Mouse (Mus musculus): ENCODE measurements at regions not wholly inside any gene's neighbourhood (a gene's known extent, or its start where the extent isn't known, plus 50 kb on each side); places are given as distances from the start of the nearest gene placed in this dataset.

- DNase-seq (ENCODE audit: low spot score) = peak; percentile 3
Observed at GRCm38 (mm10) chr7:72362690-72363089, 56.3 kb upstream of the Mctp2 start.

GRCm38 (mm10) chr7:72391323-72391722 is 84.9 kb upstream of the Mctp2 start:
- DNase-seq (ENCODE audit: low spot score) = no peak

- peak; percentile 54 for DNase-seq (ENCODE audit: low spot score)
Observed at GRCm38 (mm10) chr7:72400056-72400455, 93.6 kb upstream of the Mctp2 start.

- no peak for DNase-seq (ENCODE audit: low spot score)
Observed at GRCm38 (mm10) chr7:72406131-72406530, 99.7 kb upstream of the Mctp2 start.

GRCm38 (mm10) chr7:72408409-72408986 is 102.1 kb upstream of the Mctp2 start:
- no peak for DNase-seq (ENCODE audit: low spot score)

- DNase-seq (ENCODE audit: low spot score) = no peak
Observed at GRCm38 (mm10) chr7:72438552-72438951, 132.1 kb upstream of the Mctp2 start.

GRCm38 (mm10) chr7:72442001-72442400 is 135.6 kb upstream of the Mctp2 start:
- DNase-seq (ENCODE audit: low spot score) = no peak

GRCm38 (mm10) chr7:72444016-72444415 is 137.6 kb upstream of the Mctp2 start:
- no peak for DNase-seq (ENCODE audit: low spot score)

GRCm38 (mm10) chr7:72444792-72445191 is 138.4 kb upstream of the Mctp2 start:
- DNase-seq (ENCODE audit: low spot score) = no peak

GRCm38 (mm10) chr7:72446911-72447310 is 140.5 kb upstream of the Mctp2 start:
- no peak for DNase-seq (ENCODE audit: low spot score)

- DNase-seq (ENCODE audit: low spot score) = no peak
Observed at GRCm38 (mm10) chr7:72462978-72463377, 156.6 kb upstream of the Mctp2 start.

GRCm38 (mm10) chr7:72464658-72465057 is 158.2 kb upstream of the Mctp2 start:
- no peak for DNase-seq (ENCODE audit: low spot score)

- no peak for DNase-seq (ENCODE audit: low spot score)
Observed at GRCm38 (mm10) chr7:72469691-72470090, 163.3 kb upstream of the Mctp2 start.

GRCm38 (mm10) chr7:72474751-72475150 is 168.3 kb upstream of the Mctp2 start:
- no peak for DNase-seq (ENCODE audit: low spot score)

GRCm38 (mm10) chr7:72478936-72479335 is 172.5 kb upstream of the Mctp2 start:
- no peak for DNase-seq (ENCODE audit: low spot score)

- DNase-seq (ENCODE audit: low spot score) = no peak
Observed at GRCm38 (mm10) chr7:72481275-72481674, 174.9 kb upstream of the Mctp2 start.

- DNase-seq (ENCODE audit: low spot score) = no peak
Observed at GRCm38 (mm10) chr7:72490161-72490560, 183.8 kb upstream of the Mctp2 start.

- DNase-seq (ENCODE audit: low spot score) = no peak
Observed at GRCm38 (mm10) chr7:72493292-72493691, 186.9 kb upstream of the Mctp2 start.

- DNase-seq (ENCODE audit: low spot score) = no peak
Observed at GRCm38 (mm10) chr7:72496933-72497631, 190.7 kb upstream of the Mctp2 start.

GRCm38 (mm10) chr7:72498562-72499230 is 192.3 kb upstream of the Mctp2 start:
- DNase-seq (ENCODE audit: low spot score) = peak; percentile 8

GRCm38 (mm10) chr7:72499788-72500187 is 193.4 kb upstream of the Mctp2 start:
- no peak for DNase-seq (ENCODE audit: low spot score)

- no peak for DNase-seq (ENCODE audit: low spot score)
Observed at GRCm38 (mm10) chr7:72500190-72500589, 193.8 kb upstream of the Mctp2 start.

- no peak for DNase-seq (ENCODE audit: low spot score)
Observed at GRCm38 (mm10) chr7:72500996-72501395, 194.6 kb upstream of the Mctp2 start.
